Mouse (Mus musculus): ENCODE measurements around the gene Tex33. TPM values are rescaled to one million over a fixed set of nuclear protein-coding genes. Genes with fewer than 3 reads are reported as not detected.
"Not testable (repeated sequence)": the region's sequence is repeated elsewhere in the genome, so short reads cannot be mapped to it uniquely, and the experiment has no call there.

The Tex33 gene
- total RNA-seq, 2 experiments from 2014 or later: not detected

DNA sequence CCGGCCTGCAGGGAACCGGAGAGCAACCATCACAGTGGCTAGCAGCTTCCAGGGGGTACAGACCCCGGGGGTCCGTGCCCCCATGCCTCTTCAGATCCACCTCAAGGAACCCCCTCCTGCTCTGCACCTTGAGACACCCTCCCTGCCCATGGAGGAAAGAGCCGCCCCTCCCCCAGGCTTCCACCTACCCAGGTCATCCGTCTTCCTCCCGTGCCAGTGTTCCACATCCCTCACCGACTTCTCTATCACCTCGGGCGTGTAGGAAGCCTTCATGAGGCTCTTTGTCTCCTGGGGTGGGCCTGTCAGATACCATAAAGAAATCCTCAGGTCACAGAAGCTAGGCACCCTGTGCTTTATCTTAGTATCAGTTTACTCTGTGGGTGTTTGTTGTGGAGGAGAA lies 17.2 kb downstream of the Tex33 start:
- no peak for ATAC-seq (replicated peaks; ENCODE audit: poor library complexity)

DNA sequence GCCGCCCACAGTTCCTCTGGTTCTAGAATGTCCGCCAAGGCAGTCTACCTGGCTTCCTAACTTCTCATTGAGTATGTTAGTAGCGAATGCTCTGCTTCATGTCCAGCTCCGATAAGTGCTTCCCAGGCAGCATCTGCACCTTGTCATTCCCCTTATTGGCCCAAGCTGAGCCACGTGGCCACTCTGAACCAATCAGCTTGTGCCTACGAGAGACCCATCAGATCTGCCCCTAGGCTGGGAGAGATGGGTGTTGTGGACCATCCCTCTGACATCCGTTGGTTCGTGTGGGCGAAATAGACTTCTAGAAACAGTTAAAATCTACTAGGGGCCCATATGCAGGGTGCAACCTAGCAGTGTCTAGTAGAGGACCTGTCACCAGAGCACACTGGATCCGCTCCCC lies 17.9 kb downstream of the Tex33 start:
- ATAC-seq (replicated peaks; ENCODE audit: poor library complexity): no peak

DNA sequence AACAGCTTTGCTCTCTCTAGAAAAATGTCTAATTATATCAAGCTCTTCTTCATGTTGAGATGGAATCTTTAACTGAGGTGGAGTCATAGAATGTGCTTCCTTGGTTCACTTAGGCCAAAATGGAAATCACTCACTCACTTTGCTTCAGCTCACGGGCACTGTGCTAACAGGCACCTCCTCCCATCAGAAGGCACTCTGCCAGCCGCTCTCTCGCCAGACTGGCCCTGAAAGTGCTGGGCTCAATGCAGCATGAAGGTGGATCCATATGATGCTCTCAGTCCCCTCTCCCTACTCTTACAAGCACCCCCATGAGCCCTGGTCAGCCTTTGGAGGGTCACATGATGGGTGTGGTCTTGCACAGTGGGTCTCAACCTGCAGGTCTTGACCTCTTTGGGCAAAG lies 21.5 kb downstream of the Tex33 start:
- no peak for ATAC-seq (replicated peaks; ENCODE audit: poor library complexity)

DNA sequence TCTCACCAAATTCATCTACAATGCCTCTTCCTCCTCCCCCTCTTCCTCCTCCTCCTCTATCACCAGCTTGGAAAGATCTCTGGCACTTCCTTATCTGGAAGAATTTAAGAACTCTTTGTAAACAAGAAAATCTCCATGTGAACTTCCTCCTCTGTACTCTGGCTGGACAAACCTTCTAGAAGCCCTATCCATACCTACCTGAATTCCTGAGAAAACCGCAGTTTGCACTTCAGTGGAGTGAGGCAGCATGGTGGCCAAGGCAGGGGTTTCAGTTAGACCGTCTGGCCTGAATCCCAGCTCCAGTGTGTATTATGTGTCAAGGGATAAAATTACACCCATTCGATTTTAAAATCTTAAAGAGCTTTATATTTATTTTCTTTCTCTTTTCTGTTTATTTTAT lies 22.9 kb downstream of the Tex33 start:
- no peak for ATAC-seq (replicated peaks; ENCODE audit: poor library complexity)

DNA sequence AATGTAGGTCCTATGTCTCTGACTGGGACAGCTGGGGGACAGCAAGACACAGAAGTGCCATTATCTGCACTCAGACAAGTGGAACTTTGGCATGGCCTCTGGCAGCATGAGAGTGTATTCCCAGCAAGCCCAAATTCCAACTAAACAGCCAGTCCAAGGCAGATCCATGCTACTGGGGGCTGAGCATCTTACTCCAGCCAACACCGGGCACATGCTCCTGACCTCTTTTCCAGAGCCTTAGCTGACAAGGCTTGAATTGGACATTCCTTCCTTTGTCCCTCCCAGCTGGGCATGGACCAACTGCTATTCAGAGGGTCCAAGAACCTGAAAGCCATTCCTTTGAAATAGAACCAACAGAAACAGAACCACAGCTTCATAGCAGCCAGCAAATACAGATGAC lies 26.1 kb downstream of the Tex33 start:
- ATAC-seq (replicated peaks; ENCODE audit: poor library complexity): no peak

DNA sequence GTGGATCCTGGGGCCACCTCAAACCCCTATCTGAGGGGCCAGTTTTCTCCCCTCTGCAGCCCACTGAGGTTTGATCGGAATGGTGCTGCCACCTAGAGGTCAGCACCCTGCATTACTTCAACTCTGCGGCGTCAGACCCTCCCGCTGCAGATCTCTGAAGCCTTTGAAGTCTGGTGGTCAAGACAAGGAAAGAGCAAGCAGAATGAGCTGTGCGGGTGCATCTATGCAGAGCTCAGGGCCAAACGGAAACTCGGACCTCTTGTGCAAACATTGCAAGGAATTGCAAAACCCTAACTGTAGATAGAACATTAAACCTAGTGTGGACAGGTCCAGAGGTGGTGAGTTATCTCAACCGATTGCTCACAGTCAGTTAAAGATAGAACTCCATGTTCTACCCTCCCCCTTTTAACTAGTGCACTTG lies 26.8 kb downstream of the Tex33 start:
- peak; percentile 97 for ATAC-seq (replicated peaks; ENCODE audit: poor library complexity)

DNA sequence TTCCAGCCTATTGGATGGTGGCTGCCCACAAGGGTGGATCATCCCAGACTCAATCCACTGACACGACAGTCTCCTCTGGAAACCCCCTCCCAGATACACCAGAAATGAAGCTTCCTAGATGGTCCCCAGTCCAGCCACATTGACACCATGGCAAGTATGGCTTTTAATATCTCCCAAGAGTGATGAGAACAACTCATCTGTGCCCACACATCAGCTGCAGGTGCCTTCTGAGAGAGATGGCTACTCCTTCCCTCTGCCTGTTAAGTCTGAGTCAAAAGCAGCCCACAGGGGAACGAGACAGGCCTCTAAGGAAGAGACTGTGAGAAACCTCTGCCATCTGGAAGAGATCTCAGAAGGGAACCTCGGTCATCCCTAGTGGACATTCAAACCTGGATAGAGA lies 27.9 kb downstream of the Tex33 start:
- no peak for ATAC-seq (replicated peaks; ENCODE audit: poor library complexity)

DNA sequence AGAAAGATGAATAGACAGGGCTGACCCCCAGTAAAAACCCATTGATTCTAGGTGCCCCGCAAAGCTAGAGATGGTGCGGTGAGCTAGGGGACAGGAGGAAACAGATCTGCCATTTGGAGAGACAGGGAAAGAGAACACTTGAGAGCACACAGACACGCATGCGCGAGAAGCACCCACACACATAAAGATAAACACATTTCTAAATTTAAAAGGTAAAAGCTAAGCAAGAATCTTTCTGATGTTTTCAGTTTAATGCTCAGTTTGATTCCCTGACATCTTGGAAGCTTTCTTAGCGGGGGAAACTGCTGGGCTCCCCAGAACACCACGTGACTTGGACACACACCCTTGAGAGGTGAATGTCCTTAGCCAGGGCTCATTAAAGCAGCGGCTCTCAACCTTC lies 28.8 kb downstream of the Tex33 start:
- ATAC-seq (replicated peaks; ENCODE audit: poor library complexity): no peak

DNA sequence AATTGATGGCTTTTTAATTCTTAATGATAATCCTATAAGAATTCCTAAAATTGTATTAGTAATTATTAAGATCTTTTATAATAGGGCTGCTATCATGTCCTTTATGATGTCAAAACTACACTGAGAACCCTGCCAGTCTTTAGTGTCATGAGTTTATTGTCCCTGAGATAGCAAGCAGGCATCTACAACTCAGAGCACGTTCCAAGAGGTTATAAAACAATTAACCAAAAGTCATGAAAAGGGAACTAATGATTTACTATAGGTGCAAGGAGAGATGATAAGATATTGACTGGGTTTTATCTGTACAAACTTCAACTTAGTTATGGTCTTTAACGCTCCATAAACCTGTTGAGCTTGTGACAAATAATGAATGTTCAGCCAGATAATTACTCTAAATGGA lies 29.8 kb downstream of the Tex33 start:
- no peak for ATAC-seq (replicated peaks; ENCODE audit: poor library complexity)

DNA sequence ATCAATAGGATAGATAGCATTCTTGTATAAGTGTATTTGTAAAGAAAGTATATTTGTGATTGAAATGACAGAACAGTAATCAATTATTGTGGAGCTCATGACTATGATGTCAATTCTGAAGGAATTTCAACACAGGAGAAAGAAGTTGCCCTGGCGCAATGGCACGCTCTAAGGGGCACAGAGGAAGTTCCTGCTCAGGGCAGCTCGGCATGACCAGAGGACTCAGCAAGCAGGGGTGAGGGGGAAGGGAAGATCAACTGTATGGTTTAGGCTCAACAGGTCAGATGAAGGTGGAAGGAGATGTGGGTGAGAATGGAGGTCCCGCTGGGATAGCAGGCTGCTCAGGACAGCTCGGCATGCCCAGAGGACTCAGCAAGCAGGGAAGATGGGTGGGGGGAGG lies 40.2 kb downstream of the Tex33 start:
- peak; percentile 88 for ATAC-seq (replicated peaks; ENCODE audit: poor library complexity)

DNA sequence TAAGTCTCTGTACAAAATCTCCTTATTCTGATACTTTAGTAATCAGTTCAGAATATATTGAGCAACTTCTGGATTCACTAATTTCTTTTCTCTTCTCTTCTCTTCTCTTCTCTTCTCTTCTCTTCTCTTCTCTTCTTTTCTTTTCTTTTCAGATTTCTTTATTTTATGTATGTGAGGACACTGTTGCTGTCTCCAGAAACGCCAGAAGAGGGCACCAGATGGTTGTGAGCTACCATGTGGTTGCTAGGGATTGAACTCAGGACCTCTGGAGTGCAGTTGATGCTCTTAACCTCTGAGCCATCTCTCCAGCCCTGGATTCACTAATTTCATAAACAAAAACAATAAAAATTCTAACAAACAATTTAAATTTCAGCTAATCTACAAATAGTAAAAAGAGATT lies 40.8 kb downstream of the Tex33 start:
- peak; percentile 55; the same call in 1 of the 2 replicates for ATAC-seq (replicated peaks; ENCODE audit: poor library complexity)

DNA sequence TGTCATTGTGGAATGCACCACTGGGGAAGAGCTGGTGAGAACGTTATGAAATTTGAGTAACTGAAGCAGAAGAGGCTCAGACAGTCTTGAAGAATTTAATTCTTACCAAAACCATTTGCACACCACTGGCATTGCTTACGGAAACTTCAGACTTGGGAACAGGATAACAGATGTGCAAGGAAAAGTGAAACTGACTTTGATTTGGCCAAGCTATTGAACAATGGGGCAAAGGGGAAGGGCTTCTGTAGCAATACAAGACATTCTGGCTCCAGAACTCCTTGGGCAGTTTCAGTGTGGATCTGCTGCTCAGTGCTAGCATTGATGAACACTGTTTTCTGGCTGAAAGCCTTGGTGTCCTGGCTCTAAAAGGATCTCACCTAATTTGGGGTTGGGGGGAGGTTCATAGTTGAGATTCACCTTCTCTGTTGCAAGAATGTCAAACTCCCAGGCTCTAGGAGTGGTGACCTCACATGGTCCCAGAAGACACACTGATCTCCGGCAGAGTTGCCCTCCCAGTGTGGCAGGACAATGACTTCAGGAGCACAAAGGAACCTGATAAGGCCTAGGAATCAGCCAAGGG lies 44.0 kb downstream of the Tex33 start:
- ATAC-seq (replicated peaks; ENCODE audit: poor library complexity): no peak

DNA sequence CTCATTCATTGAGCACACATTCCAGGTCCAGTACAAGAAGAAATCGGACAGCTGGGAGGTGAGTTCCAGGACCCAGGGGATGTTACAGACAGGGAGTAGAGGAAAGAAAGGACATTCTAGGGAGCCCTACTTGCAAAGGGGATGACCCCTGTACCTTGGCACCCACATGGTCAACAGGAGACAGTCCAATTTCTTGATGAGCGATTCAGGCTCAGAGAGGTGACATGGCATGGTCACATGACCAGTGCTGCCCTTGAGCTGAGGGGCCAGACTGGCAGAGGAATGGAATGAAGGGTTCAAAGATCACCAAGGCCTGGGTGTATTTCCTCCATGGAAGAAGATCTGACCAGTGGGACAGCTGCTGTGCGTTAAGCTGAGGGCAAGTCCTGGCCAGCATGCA lies 51.1 kb downstream of the Tex33 start:
- ATAC-seq (replicated peaks; ENCODE audit: poor library complexity): no peak

DNA sequence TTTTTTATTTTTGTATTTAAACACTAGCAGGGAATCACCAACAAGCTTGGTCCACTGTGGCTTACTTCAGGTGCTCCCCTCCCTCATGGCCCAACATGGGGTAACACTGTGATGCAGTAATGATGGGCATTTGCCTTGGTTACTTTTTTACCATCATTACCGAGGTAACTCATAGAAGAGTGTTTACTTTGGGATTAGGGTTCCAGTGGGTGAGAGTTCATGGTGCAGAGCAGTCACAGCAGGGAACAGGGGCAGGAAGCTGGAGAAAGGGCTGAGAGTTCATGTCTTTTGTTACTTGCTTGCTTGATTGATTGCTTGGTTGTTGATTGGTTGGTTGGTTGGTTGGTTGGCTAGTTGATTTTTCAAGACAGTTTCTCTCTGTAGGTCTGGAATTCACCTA lies 52.0 kb downstream of the Tex33 start:
- ATAC-seq (replicated peaks; ENCODE audit: poor library complexity): no peak

DNA sequence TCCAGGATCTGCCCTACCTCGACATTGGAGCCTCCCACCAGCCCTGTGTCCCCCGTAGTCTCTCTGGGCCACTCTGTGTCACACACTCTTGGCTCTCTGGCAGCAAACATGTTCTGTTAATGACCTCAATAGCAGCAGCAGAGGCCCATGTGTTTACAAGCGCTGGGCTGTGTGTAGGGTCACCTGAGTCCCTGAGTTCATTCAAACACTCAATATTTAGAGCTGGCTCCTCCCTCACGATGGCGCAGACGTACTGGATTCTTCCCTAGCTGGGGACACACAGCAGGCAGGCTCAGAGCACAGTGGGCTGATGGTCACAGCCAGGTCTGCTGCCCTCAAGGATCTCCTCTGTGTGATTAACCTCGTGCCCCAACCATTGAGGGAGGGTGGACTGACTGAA lies 54.8 kb downstream of the Tex33 start:
- ATAC-seq (replicated peaks; ENCODE audit: poor library complexity): not testable (repeated sequence)

DNA sequence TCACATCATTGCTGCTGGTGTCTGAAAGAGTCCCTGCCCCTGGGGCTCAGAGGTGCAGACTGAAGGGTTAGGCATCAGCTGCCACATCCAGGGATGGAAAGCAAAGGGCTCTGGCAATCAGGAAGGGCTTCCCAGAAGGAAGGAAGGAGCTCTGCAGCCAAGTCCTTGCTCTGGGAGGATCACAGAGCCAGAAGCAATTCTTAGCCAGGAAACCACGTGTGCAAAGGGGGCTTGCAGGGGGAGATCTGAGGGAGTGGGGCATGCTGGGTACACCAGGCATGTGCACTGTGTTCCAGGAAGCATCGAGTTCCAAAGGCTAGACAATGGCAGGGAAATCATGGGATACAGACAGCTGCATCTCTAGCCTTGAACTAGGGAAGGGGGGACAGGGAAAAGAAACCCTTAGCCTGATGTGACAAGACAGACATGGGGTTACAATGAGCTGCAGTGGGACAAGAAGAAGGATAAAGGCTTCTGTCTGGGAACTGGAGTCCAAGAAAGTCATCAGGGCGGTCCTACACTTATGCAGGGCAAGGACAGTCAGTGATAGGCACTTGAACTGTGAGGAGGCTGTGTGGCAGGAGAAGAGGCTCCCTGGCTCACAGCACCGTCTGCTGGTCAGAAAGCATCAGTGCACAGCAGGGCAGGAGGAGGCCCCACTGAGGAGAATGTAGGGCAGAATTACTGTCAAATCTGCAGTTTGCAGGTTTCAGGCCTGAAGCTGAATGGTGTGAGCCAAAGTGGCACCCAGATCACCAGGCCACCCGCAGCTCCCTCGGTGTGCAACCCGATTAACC lies 55.9 kb downstream of the Tex33 start:
- ATAC-seq (replicated peaks; ENCODE audit: poor library complexity): peak; percentile 94

DNA sequence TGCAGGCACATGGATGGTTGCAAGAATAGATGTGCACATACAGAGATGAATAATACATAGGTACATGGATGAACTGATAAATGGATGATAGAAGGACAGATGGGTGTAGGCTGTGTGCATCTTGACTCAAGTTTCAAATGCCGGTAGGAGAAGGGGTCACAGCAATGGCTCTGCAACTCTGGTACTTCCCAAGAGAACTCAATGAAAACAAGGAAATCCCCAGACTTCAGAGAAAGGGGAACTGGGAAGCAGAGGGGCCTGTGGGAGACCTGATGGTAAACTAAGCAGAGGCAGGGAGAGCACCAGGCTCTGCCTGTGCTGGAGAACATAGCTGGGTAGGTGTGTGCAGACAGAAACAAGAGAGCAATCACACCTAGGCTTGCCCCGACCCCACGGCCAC lies 61.3 kb downstream of the Tex33 start:
- ATAC-seq (replicated peaks; ENCODE audit: poor library complexity): no peak

DNA sequence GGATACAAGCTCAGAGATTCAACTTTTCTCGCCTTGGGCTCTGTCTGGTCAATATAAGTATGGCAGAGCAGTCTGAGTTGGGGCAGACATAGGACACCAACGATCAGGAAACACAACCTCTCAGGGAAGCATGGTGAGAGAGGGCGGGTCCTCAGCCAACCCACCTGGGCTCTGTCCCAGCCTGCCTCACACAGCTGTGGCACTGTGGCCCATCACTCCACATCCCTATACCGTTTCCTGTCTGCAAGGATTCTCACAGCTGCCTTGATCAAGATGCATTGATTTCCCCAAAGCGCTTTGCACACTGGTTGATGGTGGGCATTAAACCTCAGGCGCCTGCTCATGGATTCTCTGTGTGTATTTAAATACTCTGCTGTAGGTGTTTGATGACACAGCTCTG lies 62.7 kb downstream of the Tex33 start:
- no peak for ATAC-seq (replicated peaks; ENCODE audit: poor library complexity)

DNA sequence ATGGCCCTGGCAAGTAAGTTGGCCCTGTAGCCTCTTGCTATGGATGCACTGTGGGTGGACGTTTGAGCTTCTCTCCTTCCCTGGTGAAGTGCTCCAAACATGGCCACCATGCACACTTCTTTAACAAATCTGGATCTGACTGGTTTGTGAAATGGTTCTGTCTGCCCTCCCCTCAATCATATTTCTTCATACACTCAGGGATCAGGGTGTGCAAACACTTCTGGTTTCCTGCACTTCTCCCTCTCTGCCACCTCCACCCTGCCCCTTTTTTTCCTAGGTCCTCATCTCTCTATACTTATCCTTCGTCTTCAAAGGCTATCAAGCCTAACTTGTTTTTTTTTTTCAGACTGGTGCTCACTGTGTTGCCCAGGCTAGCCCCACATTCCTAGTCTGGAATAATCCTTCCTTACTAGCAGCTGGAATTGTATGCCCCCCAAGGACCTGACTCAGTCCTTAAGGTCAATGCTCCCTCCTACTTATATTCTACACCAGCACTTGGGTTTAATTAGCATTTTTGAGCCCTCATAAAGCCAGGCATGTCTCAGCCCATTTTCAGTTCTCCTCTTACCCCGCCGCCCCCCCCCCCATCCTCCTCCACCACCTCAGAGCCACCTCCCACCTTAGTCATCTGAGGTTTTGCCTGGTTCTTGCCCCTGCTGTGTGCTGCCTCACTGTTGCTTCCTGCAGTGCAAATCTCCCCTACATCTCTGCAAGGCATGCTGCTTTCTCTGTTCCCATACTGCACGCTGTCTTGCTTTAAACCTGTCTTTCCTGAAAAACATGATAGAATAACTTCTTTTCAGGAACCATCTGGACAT lies 64.0 kb downstream of the Tex33 start:
- ATAC-seq (replicated peaks; ENCODE audit: poor library complexity): peak; percentile 57

DNA sequence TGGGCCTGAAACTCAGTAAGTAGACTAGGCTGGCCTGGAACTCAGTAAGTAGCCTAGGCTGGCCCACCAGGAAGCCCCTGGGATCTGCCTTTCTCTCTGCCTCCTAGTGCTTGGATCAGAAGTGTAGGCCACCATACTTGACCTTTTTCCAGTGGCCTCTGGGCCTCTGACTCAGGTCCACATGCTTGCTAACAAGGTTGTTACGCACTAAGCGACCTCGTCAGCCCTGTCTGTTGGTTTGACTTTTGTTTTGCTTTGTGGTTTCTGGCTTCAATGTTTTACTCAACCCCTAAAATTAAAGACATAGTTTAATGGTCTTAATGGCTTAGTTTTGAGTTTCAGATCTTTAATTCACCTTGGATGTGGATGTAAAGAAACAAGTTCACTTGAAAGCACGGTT lies 65.0 kb downstream of the Tex33 start:
- ATAC-seq (replicated peaks; ENCODE audit: poor library complexity): no peak

DNA sequence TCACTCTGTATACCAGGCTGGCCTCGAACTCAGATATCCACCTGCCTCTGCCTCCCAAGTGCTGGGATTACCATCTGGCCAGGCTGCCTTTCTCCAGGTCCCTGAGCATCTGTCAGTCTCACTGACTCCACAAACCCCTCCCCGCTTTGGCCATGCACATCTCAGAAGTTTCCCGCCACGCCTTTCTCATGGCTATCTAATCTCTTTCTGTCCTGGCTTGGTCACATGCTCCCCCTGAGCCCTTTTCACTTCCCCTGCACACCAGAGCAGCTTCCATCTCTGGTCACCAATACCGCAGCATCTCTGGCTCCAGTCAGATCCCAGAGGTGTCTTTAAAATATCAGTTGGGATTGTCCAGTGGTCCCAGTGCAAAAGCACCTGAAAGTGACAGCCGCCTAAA lies 65.7 kb downstream of the Tex33 start:
- not testable (repeated sequence) for ATAC-seq (replicated peaks; ENCODE audit: poor library complexity)

DNA sequence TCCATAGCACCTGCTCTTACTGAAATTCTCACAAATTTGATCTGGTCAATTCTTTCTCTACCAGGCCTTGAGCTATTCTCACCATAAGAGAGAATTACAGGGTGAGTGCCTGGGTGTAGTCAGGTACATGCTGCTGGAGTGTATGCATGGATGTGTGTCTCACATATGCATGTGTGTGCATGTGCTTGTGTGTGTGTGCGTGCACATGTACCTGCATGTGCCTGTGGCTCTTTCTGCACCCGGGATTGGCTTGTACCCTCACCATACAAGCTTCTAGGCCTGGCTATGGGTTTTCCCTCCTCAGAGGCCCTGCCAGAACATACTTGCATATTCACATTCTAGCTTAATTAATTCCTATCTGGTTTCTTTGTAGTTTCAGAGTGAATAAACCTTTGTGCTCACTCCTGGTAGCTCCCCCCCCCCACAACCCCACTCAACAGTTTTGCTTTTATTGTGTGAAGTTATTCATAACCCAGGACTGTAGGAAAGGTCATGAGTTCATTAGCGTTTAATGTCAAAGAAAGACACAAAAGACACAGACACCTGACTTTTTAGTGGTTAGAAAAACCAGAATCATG lies 67.1 kb downstream of the Tex33 start:
- no peak for ATAC-seq (replicated peaks; ENCODE audit: poor library complexity)
